Mouse (Mus musculus) lung, postnatal 0 days (tissue): ENCODE results near the gene Olfr165. TPM values are rescaled to one million over a fixed set of nuclear protein-coding genes. Genes with fewer than 3 reads are reported as not detected.
"Not testable (repeated sequence)": the region's sequence is repeated elsewhere in the genome, so short reads cannot be mapped to it uniquely, and the experiment has no call there.

Experiments used
- ATAC-seq: fragments of 200-750 bp; cut with Nextera tagmentation; 2 replicates; pipeline ENCODE4 v1.8.0; 2017; ENCODE audit warnings: moderate library complexity
- DNase-seq: peaks from one replicate; pipeline ENCODE4 v3.0.0-alpha.2; 2016; ENCODE audit warnings: low spot score
- H3K27ac ChIP-seq: fragments of 300-500 bp; sonication (generic); 2 replicates; pipeline ENCODE4 v1.5.1; 2014; ENCODE audit warnings: antibody characterized with exemption, mild to moderate bottlenecking, low read length, mixed read lengths
- H3K27me3 ChIP-seq: fragments of 300-500 bp; sonication (generic); replicated peaks from 2 replicates; pipeline ENCODE4 v1.6.1; 2014; ENCODE audit warnings: low read length, mixed read lengths; ENCODE audit not compliant: insufficient read depth
- H3K36me3 ChIP-seq: fragments of 300-500 bp; sonication (generic); 2 replicates; pipeline ENCODE4 v1.6.1; 2014; ENCODE audit warnings: low read length, mixed read lengths; ENCODE audit not compliant: insufficient read depth
- H3K4me1 ChIP-seq: fragments of 300-500 bp; sonication (generic); 2 replicates; pipeline ENCODE4 v1.6.1; 2014; ENCODE audit warnings: antibody characterized with exemption, low read depth, low read length, mixed read lengths; ENCODE audit not compliant: insufficient read depth
- H3K4me2 ChIP-seq: fragments of 300-500 bp; sonication (generic); replicated peaks from 2 replicates; pipeline ENCODE4 v1.6.1; 2014; ENCODE audit warnings: low read depth, mild to moderate bottlenecking, low read length, moderate library complexity, mixed read lengths
- H3K4me3 ChIP-seq: fragments of 300-500 bp; sonication (generic); 2 replicates; pipeline ENCODE4 v1.5.1; 2014; ENCODE audit warnings: low read depth, low read length
- H3K9ac ChIP-seq: fragments of 300-500 bp; sonication (generic); replicated peaks from 2 replicates; pipeline ENCODE4 v1.6.1; 2014; ENCODE audit warnings: low read depth, mild to moderate bottlenecking
- H3K9me3 ChIP-seq: fragments of 300-500 bp; sonication (generic); 2 replicates; pipeline ENCODE4 v1.6.1; 2016; ENCODE audit warnings: low read length, mixed read lengths
- CTCF ChIP-seq: IDR thresholded peaks from 2 replicates; pipeline ENCODE4 v1.5.1; 2016; ENCODE audit warnings: antibody characterized with exemption, mild to moderate bottlenecking
- EP300 ChIP-seq: IDR thresholded peaks from 2 replicates; pipeline ENCODE4 v1.6.1; 2016; ENCODE audit warnings: antibody characterized with exemption, mild to moderate bottlenecking, control low read depth
- WGBS: fragments of 180-500 bp; shearing (Covaris S2); extraction: QIAGEN DNeasy Blood & Tissue Kit; methylation state at CpG from one replicate; pipeline ENCODE4 v1.1.7; 2014; 5-methylcytosine and 5-hydroxymethylcytosine counted together
- polyA plus RNA-seq: library from polyadenylated mRNA; unstranded; fragments of >200 nt; fragmentation: Nextera tagmentation; extraction: Ambion mirVana; gene quantifications from 2 replicates; pipeline ENCODE4 v1.2.1, GENCODE M21; 2015

Gene Olfr165
- not detected in 2 replicates for polyA plus RNA-seq

- H3K9me3 ChIP-seq = no peaks in the 10 kb centered on the region
- ATAC-seq = no peak
- no peak for TF ChIP-seq CTCF
- no peak for TF ChIP-seq EP300
These were observed at the start of gene Olfr165 for GRCm38 (mm10) chr16:19423034-19423433. TSS of gene Olfr165 (minus strand) at chr16:19423134.

GRCm38 (mm10) chr16:19464365-19464764 is 41.4 kb upstream of the Olfr165 start:
- Histone ChIP-seq H3K27me3 (no peaks in the 10 kb centered on the region), H3K4me3 (no peak overlapping the region), H3K4me2 (no peak overlapping the region), H3K4me1 (no peaks in the 10 kb centered on the region), H3K27ac (no peak overlapping the region), H3K36me3 (no peaks in the 10 kb centered on the region), H3K9me3 (no peaks in the 10 kb centered on the region), H3K9ac (no peak overlapping the region)
- WGBS = 95% methylated on average over 1 of the region's 1 CpGs
- DNase-seq (no peak), ATAC-seq (no peak)
- TF ChIP-seq CTCF (no peak), EP300 (no peak)

More at GRCm38 (mm10) chr16:19423034-19423433, at the start of gene Olfr165:
- Histone ChIP-seq H3K4me3 (no peak within 1 kb of the TSS), H3K4me1 (no peaks in the 10 kb centered on the region), H3K4me2 (no peak within 1 kb of the TSS), H3K9ac (no peak within 1 kb of the TSS), H3K27me3 (no peaks in the 10 kb centered on the region), H3K27ac (no peak within 1 kb of the TSS), H3K36me3 (no peaks in the 10 kb centered on the region)
- DNase-seq = no peak
- WGBS = 39% methylated on average over 1 of the region's 1 CpGs

- H3K9ac ChIP-seq, DNase-seq, H3K36me3 ChIP-seq, H3K4me2 ChIP-seq, ATAC-seq, H3K9me3 ChIP-seq, H3K27ac ChIP-seq, H3K4me1 ChIP-seq, H3K4me3 ChIP-seq, H3K27me3 ChIP-seq: not testable (repeated sequence)
- 66% methylated on average over 4 of the region's 4 CpGs for WGBS
These were observed 35.8 kb upstream of the Olfr165 start for GRCm38 (mm10) chr16:19458741-19459140.

GRCm38 (mm10) chr16:19387984-19388383 is 35.0 kb downstream of the Olfr165 start:
- no peak for ATAC-seq
- DNase-seq = no peak
- Histone ChIP-seq H3K9ac (no peak overlapping the region), H3K36me3 (no peaks in the 10 kb centered on the region), H3K27ac (no peak overlapping the region), H3K9me3 (no peaks in the 10 kb centered on the region), H3K27me3 (no peaks in the 10 kb centered on the region), H3K4me2 (no peak overlapping the region), H3K4me3 (no peak overlapping the region), H3K4me1 (no peaks in the 10 kb centered on the region)
- 56% methylated on average over 3 of the region's 3 CpGs for WGBS
- TF ChIP-seq CTCF (no peak), EP300 (no peak)

Other genes starting within 250 kb of the Olfr165 start
- not detected in 2 replicates for gene Olfr164, start 109.1 kb downstream of the Olfr165 start, polyA plus RNA-seq
- gene Olfr166, start 60.6 kb upstream of the Olfr165 start, polyA plus RNA-seq = not detected in 2 replicates
- gene Olfr167, start 99.1 kb upstream of the Olfr165 start, polyA plus RNA-seq = not detected in 2 replicates
- gene Olfr168, start 112.4 kb upstream of the Olfr165 start, polyA plus RNA-seq = not detected in 2 replicates
- not detected in 2 replicates for gene Olfr169, start 148.7 kb upstream of the Olfr165 start, polyA plus RNA-seq
- not detected in 2 replicates for gene Olfr170, start 188.7 kb upstream of the Olfr165 start, polyA plus RNA-seq
- gene Olfr171, start 206.8 kb upstream of the Olfr165 start, polyA plus RNA-seq = 0.19 TPM in 1 of 2 replicates, not detected in the other